Mouse (Mus musculus) bone marrow, adult 2 months (tissue): ENCODE measurements at regions not wholly inside any gene's neighbourhood (a gene's known extent, or its start where the extent isn't known, plus 50 kb on each side); places are given as distances from the start of the nearest gene placed in this dataset.

ENCODE experiments used
- H3K27ac ChIP-seq: fragments of 200-500 bp; 2 replicates; pipeline ENCODE4 v1.5.1; 2012; ENCODE audit warnings: low read depth, mild to moderate bottlenecking, control low read depth, inconsistent platforms, low read length; ENCODE audit not compliant: control insufficient read depth, poor library complexity, insufficient read depth
- H3K4me1 ChIP-seq: fragments of 200-500 bp; 2 replicates; pipeline ENCODE4 v1.6.1; 2011; ENCODE audit warnings: low read length; ENCODE audit not compliant: control insufficient read depth, insufficient read depth
- H3K4me3 ChIP-seq: fragments of 200-500 bp; replicated peaks from 2 replicates; pipeline ENCODE3; 2011; ENCODE audit warnings: mild to moderate bottlenecking, low read depth, low read length, control low read depth; ENCODE audit not compliant: control insufficient read depth
- CTCF ChIP-seq: fragments of 200-500 bp; IDR thresholded peaks from 2 replicates; pipeline ENCODE4 v1.5.1; 2011; ENCODE audit warnings: low read length, control low read depth; ENCODE audit not compliant: control insufficient read depth, insufficient read depth
- POLR2A ChIP-seq: fragments of 200-500 bp; IDR thresholded peaks from 2 replicates; pipeline ENCODE4 v1.6.1; 2011; ENCODE audit warnings: low read depth, mild to moderate bottlenecking, control low read depth, low read length, borderline replicate concordance; ENCODE audit not compliant: control insufficient read depth
- WGBS: fragments of 180-500 bp; shearing (Covaris S2); methylation state at CpG from one replicate; pipeline ENCODE4 v1.1.7; 2018; 5-methylcytosine and 5-hydroxymethylcytosine counted together

GRCm38 (mm10) chr11:117419351-117419969, 64.7 kb upstream of the Gm11733 start:
- WGBS = 83% methylated on average over 9 of the region's 9 CpGs
- TF ChIP-seq POLR2A (no peak), CTCF (no peak)
- Histone ChIP-seq H3K4me3 (no peak overlapping the region), H3K4me1 (no peaks in the 10 kb centered on the region), H3K27ac (no peak overlapping the region)

- 78% methylated on average over 6 of the region's 6 CpGs for WGBS
- Histone ChIP-seq H3K4me1 (no peaks in the 10 kb centered on the region), H3K4me3 (no peak overlapping the region), H3K27ac (no peak overlapping the region)
- TF ChIP-seq POLR2A = no peak
- TF ChIP-seq CTCF = peak; percentile 27; the same call in 1 of the 2 replicates
Measured at GRCm38 (mm10) chr11:117422713-117423112, 61.5 kb upstream of the Gm11733 start.

- TF ChIP-seq CTCF = no peak
- 85% methylated on average over 2 of the region's 2 CpGs for WGBS
- no peak overlapping the region for H3K27ac ChIP-seq
- H3K4me1 ChIP-seq = no peaks in the 10 kb centered on the region
- H3K4me3 ChIP-seq = no peak overlapping the region
Measured at GRCm38 (mm10) chr11:117423422-117423821, 60.7 kb upstream of the Gm11733 start.

GRCm38 (mm10) chr11:117425466-117425865, 58.7 kb upstream of the Gm11733 start:
- Histone ChIP-seq H3K4me3 (no peak overlapping the region), H3K4me1 (no peaks in the 10 kb centered on the region), H3K27ac (no peak overlapping the region)
- no peak for TF ChIP-seq CTCF
- no peak for TF ChIP-seq POLR2A
- 44% methylated on average over 8 of the region's 9 CpGs for WGBS

- no peak overlapping the region for H3K27ac ChIP-seq
- H3K4me3 ChIP-seq = no peak overlapping the region
- WGBS = 31% methylated on average over 12 of the region's 12 CpGs
- no peaks in the 10 kb centered on the region for H3K4me1 ChIP-seq
- TF ChIP-seq POLR2A = no peak
- TF ChIP-seq CTCF = no peak
Measured at GRCm38 (mm10) chr11:117425927-117426326, 58.2 kb upstream of the Gm11733 start.

- Histone ChIP-seq H3K4me3 (no peak overlapping the region), H3K27ac (no peak overlapping the region), H3K4me1 (no peaks in the 10 kb centered on the region)
- no peak for TF ChIP-seq CTCF
- no peak for TF ChIP-seq POLR2A
- 74% methylated on average over 4 of the region's 4 CpGs for WGBS
Measured at GRCm38 (mm10) chr11:117426651-117427050, 57.5 kb upstream of the Gm11733 start.

- no peak for TF ChIP-seq POLR2A
- TF ChIP-seq CTCF = no peak
- WGBS = 83% methylated on average over 17 of the region's 17 CpGs
- H3K4me3 ChIP-seq = no peak overlapping the region
- no peaks in the 10 kb centered on the region for H3K4me1 ChIP-seq
- H3K27ac ChIP-seq = no peak overlapping the region
Measured at GRCm38 (mm10) chr11:117427808-117428510, 56.2 kb upstream of the Gm11733 start.

GRCm38 (mm10) chr11:117429326-117429752, 54.8 kb upstream of the Gm11733 start:
- TF ChIP-seq POLR2A = no peak
- no peak for TF ChIP-seq CTCF
- Histone ChIP-seq H3K27ac (no peak overlapping the region), H3K4me1 (no peaks in the 10 kb centered on the region), H3K4me3 (no peak overlapping the region)
- WGBS = 78% methylated on average over 10 of the region's 10 CpGs
